Mouse (Mus musculus): ENCODE data around the gene Aldh9a1.

Aldh9a1 gene

DNA sequence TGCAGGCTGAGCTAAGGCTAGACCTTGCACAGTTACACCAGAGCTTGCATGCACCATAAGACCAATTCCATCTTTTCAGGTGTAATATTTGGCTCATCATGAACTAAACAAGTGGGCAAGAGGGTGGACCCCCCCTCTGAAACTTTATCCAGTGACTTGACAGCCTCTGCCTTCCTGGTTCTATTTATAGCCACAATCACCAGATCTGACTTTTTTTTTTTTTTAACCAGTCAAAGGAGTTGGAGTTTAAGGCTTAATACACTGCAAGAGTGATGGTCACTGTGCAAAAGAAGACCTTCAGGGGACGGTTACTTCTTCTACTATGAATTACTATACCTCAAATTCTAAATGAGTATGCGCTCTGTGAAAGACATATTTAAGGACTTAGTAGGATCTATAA lies 35.4 kb downstream of the Aldh9a1 start:
- DNase-seq, result no peak

DNA sequence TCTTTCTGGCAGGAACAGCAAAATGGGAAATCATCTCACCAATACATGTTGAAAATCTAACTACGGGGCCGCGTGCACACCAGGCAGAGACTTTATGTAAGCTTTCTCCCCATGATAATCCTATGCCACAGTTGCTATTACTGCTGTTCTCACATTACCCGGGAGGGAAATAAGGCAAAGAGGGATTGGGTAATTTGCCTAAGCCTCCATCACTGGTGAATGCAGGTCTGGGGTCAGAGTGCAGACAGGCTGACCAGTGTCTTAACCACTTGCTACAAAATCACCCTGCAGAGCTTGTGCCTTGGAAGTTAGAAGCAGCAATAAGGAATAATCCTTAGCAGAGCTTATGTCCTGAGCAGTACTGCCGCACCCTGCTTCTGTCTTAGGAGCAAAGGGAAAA lies 35.8 kb downstream of the Aldh9a1 start:
- no peak for DNase-seq

DNA sequence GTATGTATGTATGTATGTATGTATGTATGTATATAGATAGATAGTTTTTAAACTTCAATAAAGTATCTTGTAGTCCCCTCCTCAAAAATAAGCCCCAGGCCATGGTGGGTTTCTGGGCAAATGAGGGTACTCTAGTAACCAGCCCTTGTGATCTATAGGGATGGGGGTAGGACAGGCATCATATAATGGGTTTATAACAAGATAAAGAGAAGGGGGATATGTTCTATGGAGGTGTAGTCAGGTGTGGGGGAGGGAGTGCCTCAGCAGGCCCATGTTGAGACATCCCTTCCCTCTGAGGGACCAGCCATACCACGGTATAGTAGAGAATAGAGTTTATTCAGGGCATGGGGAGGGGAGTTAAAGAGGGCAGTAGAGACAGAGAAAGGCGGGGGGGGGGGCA lies 36.7 kb downstream of the Aldh9a1 start:
- DNase-seq, result no peak

DNA sequence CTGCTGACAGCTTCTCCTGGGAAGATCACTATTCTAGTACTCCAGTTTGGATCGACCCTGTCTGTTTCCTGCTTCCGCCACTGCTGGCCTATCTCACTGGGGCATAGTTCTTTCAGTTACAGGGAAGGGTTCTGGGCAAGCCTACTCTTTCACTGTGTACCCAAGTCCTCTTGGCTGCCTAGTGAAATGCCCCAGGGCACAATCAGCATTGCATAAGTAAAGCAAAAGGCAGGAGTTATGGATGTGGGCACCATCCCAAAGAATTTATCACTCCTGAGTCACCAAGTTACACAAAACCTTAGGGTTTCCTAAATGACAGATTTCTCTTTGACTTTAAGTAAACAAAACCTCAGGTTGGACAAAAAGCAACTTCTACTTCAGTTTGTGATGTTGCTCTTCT lies 37.5 kb downstream of the Aldh9a1 start:
- DNase-seq, result no peak

DNA sequence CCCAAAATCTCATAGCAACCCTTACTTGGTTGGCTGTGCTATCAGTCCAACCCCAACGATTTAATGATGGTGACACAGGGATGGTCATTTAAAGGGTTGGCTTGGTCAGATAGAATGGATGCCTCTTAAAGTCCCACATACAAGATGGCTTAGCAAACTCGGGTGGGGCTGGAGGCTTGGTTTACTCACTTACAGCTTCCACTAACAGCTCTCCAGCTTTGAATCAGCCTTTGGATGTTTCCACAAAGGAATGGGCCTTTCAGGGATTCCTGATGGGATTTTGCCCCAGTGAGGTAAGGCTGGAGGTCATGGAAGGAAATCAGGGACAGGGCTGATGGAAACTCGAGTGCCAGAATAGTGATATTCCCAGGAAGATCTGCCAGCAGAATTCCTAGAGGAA lies 38.0 kb downstream of the Aldh9a1 start:
- DNase-seq, result no peak

DNA sequence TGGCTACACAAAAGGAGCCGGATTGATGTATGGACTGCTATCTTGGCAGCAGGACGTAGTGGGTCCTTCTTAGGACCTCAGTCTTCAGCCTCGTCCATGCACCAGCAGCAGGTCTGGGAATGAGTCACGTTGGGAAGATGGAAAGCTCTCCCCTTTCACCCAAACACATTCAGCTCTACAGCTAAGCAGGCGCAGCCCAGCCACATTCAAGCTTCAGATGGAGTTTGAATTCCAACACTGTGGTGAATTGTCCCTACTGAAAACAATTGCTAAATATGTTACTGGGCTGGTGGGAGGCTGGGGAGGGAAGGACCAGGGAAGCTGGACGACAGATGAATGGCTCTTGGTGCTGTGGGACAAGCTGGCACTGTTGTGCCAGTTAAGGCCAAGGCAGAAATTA lies 38.8 kb downstream of the Aldh9a1 start:
- DNase-seq, result no peak

DNA sequence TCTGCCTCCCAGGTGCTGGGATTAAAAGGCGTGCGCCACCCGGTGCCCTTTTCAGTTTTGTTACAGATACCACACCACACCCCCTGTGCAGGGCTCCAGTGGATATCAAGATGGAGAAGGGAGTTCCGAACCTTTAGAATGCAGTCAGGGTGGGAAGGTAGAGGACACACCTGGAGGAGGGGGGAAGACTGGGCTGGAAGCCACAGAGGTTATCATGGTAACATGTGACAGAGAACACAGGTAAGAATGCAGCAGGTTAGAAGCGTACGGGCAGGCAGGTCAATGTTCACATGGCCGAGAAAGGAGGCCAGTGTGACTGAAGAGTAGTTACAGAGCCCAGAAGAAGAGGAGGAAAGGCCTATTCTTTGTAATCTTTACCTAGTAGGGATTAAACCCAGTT lies 39.8 kb downstream of the Aldh9a1 start:
- DNase-seq, result no peak

DNA sequence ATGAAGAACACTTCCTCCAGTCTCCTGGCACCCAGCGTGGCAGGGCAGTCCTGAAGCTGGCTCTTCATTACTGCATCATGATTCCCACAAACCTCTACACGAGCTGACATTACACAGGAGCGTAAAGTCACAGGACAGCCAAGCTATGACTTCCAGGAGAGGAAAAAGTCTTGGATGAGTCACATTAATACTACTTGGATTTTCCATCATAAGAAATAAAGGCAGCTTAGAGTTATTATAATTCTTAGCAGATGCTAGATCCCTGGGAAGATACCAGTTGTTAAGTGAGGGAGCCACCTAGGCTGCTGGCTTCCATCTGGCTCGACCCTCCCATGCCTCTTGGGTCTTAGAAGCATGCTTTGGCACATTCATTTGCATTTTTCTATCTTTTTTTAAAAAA lies 40.6 kb downstream of the Aldh9a1 start:
- no peak for DNase-seq

DNA sequence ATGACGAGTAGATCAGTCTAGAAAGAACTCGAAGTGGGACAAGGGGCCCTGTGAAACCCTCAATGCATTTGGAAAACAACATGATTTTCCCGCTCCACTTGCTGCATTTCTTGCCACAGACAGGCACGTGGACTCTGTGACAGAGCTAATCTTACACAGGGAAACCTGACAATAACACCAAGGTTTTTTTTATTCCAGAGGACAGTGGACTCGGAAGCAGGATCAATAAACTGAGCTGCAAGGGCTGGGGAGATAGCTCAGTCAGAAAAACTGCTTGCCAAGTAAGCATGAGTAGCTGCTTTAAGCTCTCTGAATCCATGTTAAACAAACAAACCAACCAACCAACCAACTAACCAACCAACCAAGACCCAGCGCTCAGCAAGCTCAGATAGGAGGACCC lies 41.5 kb downstream of the Aldh9a1 start:
- no peak for DNase-seq

DNA sequence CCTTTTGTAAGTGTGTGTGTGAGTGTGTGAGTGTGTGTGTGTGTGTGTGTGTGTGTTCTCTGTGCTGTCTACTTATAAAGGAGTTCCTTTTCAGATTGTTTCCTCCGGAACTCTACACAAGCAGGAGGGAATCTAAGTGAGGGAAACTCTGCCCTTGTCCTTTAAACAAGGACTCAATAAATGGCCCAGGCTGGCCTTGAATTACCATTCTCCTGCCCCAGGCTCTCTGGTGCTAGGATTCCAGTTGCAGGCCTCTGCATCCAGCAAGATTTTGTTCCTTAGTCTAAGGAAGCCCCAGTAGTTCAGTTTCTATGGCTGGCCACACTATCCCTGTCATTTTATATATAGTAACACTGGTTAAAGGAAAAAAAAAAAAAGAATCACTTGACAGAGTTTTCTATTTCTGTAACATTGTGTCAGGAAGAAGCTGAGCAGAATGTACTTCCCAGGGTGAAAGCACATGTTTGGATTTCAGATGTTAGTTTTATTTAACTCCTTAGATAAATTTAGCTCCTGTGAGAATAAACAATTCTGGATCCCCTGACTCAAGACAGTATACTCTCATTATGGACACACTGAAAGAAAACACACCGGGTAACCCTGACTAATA lies 42.3 kb downstream of the Aldh9a1 start:
- DNase-seq, result no peak

DNA sequence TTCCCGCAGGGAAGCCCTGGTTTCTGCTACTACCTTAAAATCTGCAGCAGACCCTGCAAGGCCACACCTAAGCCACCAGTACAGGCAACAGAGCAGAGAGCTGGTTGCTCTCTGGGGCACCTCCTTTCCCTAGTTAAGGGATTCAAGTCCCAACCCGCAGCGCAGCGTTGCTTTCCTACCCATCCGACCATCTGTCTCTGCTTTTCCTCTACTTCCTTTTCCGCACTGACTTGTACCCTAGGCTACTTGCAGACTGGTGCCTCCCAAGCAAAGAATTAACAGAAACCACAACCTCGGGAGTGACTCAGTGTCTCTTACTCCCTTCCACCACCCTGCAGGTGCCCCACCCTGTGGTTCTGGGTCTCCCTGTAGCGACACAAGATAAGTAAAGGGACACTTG lies 42.9 kb downstream of the Aldh9a1 start:
- DNase-seq, result peak; percentile 7

DNA sequence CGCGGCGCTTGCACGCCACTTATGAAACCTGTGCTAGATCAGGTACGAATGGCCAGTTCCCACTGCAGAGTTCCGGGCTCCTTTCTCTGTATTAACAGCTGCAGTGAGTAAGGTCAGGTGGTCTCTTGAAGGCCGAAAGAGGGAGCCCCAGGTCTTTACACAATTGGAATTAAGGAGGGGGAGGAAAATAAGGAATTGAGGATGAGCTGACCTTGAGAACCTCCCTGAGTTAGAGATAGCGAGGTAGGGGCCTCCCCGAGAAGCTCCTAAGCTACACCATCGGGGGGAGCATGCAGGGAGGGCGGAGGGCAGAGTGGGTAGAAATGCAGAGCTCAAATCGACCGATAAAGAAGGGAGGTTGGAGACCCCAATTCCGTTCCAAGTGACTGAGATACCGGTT lies 43.5 kb downstream of the Aldh9a1 start:
- DNase-seq, result no peak

DNA sequence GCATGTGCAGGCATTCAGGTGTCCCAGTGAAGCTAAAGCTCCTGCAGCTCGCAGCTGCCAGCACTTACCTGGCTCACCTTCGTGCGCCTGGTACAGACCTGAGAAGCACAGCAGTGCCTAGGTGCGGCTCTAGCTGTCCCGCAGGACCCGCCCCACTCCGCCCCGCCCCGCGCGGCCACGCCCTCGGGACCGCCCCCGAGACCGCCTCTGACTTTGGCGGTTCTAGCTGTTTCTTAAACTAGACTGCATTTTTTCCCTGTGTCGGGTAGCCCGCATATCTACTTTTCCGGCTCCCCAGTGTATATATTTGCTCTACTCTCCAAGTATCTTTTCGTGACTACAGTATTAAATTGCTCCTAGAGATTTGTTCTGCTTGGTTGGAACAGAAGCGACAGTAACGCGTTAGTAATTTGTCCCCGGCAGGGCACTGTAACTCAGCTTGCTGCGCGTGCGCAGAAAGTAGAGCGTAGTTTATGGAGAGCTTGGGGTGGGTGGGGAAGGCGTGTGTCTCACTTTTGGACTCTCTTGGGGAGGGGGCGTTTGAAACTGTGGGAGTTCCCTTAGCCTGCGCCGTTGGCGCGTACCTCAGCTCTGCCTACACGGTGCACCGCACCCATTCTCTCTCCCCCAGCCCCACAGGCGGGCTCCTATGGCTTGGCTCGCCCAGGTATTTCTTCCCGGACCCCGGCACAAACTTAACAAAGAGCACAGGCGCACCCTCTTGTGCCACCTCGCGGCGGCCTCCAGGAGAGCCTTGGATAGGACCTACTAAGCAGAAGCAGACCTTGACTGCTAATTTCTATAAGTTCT lies 44.1 kb downstream of the Aldh9a1 start, which contains the start of gene Mgst3:
Gene Mgst3, minus strand, starts transcription at position 159 of the 810 bp plus-strand sequence.
- DNase-seq, result peak; percentile 96

DNA sequence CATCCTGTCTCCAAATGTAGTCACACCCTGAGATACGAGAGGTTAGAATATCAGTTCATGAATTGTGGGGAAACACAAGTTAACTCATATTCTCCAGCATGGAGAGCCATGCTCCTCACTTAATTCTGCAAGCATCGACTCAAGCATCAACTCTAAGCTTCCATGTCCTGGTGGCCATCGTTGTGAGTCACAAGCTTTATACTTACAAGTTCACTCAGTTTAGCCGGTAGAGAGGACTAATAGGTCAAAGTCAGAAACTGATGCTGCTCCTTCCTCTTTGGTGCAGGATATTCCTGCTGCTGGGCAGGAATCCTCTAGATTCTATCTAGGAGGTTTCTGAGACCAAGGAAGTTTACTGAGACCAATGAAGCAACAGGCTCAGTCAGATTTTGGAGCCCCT lies 55.4 kb downstream of the Aldh9a1 start:
- no peak for DNase-seq

DNA sequence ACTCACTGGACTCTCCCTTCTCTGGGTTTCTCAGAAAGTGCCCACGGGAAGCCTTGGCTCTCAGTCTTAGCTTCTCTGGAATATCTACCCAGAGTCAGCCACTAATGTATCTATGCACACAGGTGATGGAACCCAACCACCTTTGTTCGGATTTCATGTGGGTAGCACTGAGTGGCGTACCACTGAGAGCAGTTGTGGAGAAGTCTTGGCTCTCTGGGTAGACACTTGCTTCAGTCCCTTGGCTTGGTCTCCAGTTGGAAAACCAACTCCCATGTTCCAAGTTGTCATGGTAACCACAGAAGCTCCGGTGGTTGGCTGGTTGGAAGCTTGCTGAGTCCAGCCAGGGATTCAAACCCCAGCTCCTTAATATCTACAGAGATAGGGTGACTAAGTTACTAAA lies 59.8 kb downstream of the Aldh9a1 start:
- DNase-seq, result no peak

DNA sequence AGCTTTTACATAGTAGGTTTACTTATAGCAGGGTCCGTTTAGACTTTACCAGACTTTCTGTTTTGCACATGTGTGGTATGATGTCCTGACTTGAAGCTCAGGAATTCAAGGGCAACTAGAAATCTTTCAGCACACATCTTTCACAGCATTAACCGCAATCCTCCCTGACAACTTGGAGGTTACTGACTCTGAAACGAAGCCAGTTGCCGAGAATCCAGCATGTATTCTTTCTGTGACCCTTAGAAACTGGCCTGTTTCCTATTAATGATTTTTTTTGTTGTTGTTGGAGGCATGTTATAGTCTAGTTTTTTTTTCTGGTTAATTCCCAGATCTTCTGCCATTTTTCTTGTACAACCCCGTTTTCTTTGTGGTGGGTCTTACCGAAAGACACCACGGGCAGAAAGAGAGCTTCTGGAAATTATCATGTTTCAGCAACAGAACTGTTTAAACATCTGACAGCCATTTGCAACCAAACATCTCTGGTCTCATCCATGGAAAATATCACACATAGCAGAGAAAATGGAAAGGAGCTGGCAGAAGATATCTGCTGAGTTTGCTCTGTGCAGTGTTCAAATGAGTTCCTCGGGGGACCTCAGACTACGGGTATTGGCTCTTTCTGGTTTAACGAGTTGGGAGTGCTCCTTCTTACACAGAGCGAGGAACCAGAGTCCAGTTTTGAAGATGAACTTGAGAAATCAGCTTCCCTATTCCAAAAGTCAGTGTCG lies 62.4 kb downstream of the Aldh9a1 start:
- no peak for DNase-seq

DNA sequence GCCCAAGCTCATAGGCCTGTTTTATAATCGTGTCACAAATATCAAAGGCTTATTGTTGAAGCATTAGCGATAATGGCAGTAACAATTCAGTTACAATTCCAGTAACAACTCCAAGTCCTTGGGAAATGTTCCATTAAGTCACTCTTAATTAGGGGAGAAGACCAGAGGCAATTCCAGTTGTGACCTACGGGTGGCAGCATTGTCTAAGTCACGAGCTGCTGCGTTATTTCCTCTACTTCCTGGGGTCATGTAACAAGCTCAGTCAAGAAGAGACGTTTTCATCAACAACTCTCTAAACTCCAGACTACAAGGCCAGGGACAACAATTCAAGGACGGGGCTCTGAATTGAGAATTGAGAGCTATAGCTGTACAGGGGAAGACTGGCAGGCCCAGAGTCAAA lies 65.1 kb downstream of the Aldh9a1 start:
- DNase-seq, result peak; percentile 68

All from thymus, postnatal 25 days (tissue).